Mouse (Mus musculus) forebrain, embryonic 15.5 days (tissue): ENCODE results near the gene Sf3b5. TPM values are rescaled to one million over a fixed set of nuclear protein-coding genes. Genes with fewer than 3 reads are reported as not detected.

ENCODE experiments used
- polyA plus RNA-seq: library from polyadenylated mRNA; unstranded; fragments of >200 nt; fragmentation: Nextera tagmentation; extraction: Ambion mirVana; gene quantifications from 2 replicates; pipeline ENCODE4 v1.2.1, GENCODE M21; 2015

Sf3b5 gene
- polyA plus RNA-seq, 1 experiment from 2014 or later = 26.9 TPM

Other genes starting within 250 kb of the Sf3b5 start
- 17.8 and 18.4 TPM in 2 replicates for gene Utrn, start 136.0 kb upstream of the Sf3b5 start, polyA plus RNA-seq
- gene Stx11, start 41.0 kb upstream of the Sf3b5 start, polyA plus RNA-seq = 0.69 and 0.91 TPM in 2 replicates
- 37.0 and 41.0 TPM in 2 replicates for gene Plagl1, start 55.2 kb downstream of the Sf3b5 start, polyA plus RNA-seq
- not detected in 2 replicates for gene Zc2hc1b, start 172.7 kb downstream of the Sf3b5 start, polyA plus RNA-seq
- 32.6 and 37.8 TPM in 2 replicates for gene Ltv1, start 187.8 kb downstream of the Sf3b5 start, polyA plus RNA-seq